Mouse (Mus musculus) embryonic fibroblast, embryonic 13.5 days (primary cell): ENCODE results near the gene Slc9b1. TPM values are rescaled to one million over a fixed set of nuclear protein-coding genes. Genes with fewer than 3 reads are reported as not detected.

Experiments used
- H3K27ac ChIP-seq: 2 replicates; pipeline ENCODE4 v1.5.1; 2012; ENCODE audit warnings: low read length, control low read depth, inconsistent platforms; ENCODE audit not compliant: insufficient read depth
- H3K4me1 ChIP-seq: 2 replicates; pipeline ENCODE4 v1.6.1; 2011; ENCODE audit warnings: low read length; ENCODE audit not compliant: control insufficient read depth, insufficient read depth
- H3K4me3 ChIP-seq: 2 replicates; pipeline ENCODE4 v1.5.1; 2011; ENCODE audit warnings: mild to moderate bottlenecking, control low read depth, low read length; ENCODE audit not compliant: insufficient read depth
- CTCF ChIP-seq: IDR thresholded peaks from 2 replicates; pipeline ENCODE4 v1.5.1; 2011; ENCODE audit warnings: mild to moderate bottlenecking, control low read depth, low read length, moderate library complexity, borderline replicate concordance; ENCODE audit not compliant: insufficient read depth
- POLR2A ChIP-seq: IDR thresholded peaks from 2 replicates; pipeline ENCODE4 v1.6.1; 2011; ENCODE audit warnings: low read depth, mild to moderate bottlenecking, control low read depth, low read length, moderate library complexity
- polyA plus RNA-seq: library from polyadenylated mRNA; stranded (reverse); fragments of >200 nt; gene quantifications from 2 replicates; pipeline ENCODE4 v1.2.4, GENCODE M21; 2011; ENCODE audit warnings: low read depth; ENCODE audit not compliant: missing spikeins, insufficient read length

Gene Slc9b1
- polyA plus RNA-seq, 1 experiment = not detected

- no peak overlapping the region for H3K27ac ChIP-seq
- TF ChIP-seq POLR2A = no peak
- no peak for TF ChIP-seq CTCF
- H3K4me1 ChIP-seq = peaks cover 3% of the 10 kb centered on the region; the same call in 1 of the 2 replicates
- H3K4me3 ChIP-seq = no peak overlapping the region
Measured at GRCm38 (mm10) chr3:135379868-135380267, 32.0 kb downstream of the Slc9b1 start.

- TF ChIP-seq POLR2A (no peak), CTCF (no peak)
- Histone ChIP-seq H3K4me3 (no peak overlapping the region), H3K27ac (no peak overlapping the region), H3K4me1 (no peaks in the 10 kb centered on the region)
Measured at GRCm38 (mm10) chr3:135393186-135393585, 45.4 kb downstream of the Slc9b1 start.

DNA sequence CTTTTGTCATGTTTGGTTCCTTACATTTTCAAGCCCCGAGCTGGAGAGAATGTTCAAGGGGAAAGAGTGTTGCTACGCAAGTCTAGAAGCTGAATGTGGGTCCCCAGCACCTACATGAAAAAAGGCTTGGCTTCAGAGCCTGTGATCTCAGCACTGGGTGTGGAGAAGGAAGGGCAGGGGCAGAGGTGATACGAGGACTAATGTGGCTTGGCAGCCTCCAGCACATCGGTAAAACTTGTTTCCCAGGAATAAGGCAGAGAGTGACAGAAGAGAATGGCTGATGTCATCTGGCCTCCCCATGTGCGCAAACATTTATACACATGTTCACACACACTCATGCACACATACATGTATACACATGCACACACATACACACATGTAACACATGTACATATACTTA is 47.3 kb downstream of the Slc9b1 start:
- Histone ChIP-seq H3K27ac (no peak overlapping the region), H3K4me1 (no peaks in the 10 kb centered on the region), H3K4me3 (no peak overlapping the region)
- TF ChIP-seq POLR2A (no peak), CTCF (no peak)

DNA sequence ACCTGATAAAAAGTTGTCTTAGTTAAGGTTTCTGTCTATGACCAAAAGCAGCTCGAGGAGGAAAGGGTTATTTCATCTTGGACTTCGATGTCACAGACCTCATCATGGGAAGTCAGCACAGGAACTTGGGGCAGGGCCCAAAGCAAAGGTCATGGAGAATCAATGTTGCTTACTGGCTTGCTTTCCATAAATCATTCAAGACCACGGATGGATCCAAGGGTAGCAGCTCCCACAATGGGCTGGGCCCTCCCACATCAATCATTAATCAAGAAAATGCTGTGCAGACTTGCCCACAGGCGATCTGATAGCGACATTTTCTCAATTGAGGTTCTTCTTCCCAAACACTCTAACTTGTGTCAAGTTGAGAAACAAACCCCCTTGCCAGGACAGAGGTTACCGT is 48.3 kb downstream of the Slc9b1 start:
- no peaks in the 10 kb centered on the region for H3K4me1 ChIP-seq
- H3K27ac ChIP-seq = no peak overlapping the region
- TF ChIP-seq CTCF = no peak
- no peak for TF ChIP-seq POLR2A
- no peak overlapping the region for H3K4me3 ChIP-seq

DNA sequence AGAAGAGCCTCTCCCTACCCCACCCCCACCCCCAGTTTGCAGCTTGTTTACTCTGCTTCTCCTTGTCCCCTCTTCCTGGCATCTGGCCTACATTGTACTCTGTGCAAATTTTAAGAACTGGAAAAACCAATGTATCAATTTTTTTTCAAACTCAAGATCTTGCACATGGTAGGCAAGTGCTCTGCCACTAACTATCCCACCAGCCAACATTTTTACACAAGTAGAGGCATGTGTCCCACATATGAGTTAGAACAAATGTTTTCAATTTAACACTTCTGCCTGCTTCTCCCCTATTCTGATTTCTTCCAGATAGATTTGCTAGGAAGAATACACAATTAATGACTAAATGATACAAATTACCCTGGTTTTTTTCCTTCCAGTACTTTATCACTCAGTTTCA is 49.3 kb downstream of the Slc9b1 start:
- H3K4me1 ChIP-seq = no peaks in the 10 kb centered on the region
- H3K27ac ChIP-seq = no peak overlapping the region
- H3K4me3 ChIP-seq = no peak overlapping the region
- TF ChIP-seq CTCF = no peak
- TF ChIP-seq POLR2A = no peak

DNA sequence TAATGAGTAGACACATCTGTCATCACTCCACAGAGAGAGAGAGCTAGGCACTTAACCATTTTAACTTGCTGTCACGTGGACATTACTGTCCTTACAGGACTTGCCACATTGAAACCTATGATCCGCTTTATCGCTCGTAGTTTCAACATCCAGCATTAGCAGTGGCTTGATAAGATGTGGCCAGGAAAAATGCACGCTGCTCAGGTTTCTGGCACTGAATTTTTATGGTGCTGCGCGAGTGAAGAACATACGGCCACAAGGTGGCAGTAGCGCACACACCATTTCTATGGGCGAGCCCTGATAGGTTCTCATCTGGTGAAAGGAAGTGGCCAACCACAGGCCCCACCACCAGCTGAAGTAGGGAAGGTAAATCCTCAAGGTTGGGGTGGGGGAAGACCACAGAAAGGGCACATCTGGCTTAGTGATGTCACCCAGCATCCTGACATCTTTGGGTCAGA is 54.4 kb downstream of the Slc9b1 start:
- Histone ChIP-seq H3K27ac (no peak overlapping the region), H3K4me3 (no peak overlapping the region), H3K4me1 (peaks cover 3% of the 10 kb centered on the region; the same call in 1 of the 2 replicates)
- TF ChIP-seq POLR2A = no peak
- peak; percentile 71; the same call in 1 of the 2 replicates for TF ChIP-seq CTCF

- TF ChIP-seq POLR2A (no peak), CTCF (no peak)
- Histone ChIP-seq H3K4me3 (no peak overlapping the region), H3K27ac (no peak overlapping the region), H3K4me1 (peaks cover 3% of the 10 kb centered on the region; the same call in 1 of the 2 replicates)
Measured at GRCm38 (mm10) chr3:135403211-135403610, 55.4 kb downstream of the Slc9b1 start.

- no peak for TF ChIP-seq POLR2A
- TF ChIP-seq CTCF = no peak
- H3K4me3 ChIP-seq = no peak overlapping the region
- H3K4me1 ChIP-seq = peaks cover 3% of the 10 kb centered on the region; the same call in 1 of the 2 replicates
- no peak overlapping the region for H3K27ac ChIP-seq
Measured at GRCm38 (mm10) chr3:135403856-135404255, 56.0 kb downstream of the Slc9b1 start.

- H3K4me3 ChIP-seq = no peak overlapping the region
- TF ChIP-seq POLR2A (no peak), CTCF (no peak)
- peaks cover 3% of the 10 kb centered on the region; the same call in 1 of the 2 replicates for H3K4me1 ChIP-seq
- H3K27ac ChIP-seq = no peak overlapping the region
Measured at GRCm38 (mm10) chr3:135404599-135404998, 56.8 kb downstream of the Slc9b1 start.

DNA sequence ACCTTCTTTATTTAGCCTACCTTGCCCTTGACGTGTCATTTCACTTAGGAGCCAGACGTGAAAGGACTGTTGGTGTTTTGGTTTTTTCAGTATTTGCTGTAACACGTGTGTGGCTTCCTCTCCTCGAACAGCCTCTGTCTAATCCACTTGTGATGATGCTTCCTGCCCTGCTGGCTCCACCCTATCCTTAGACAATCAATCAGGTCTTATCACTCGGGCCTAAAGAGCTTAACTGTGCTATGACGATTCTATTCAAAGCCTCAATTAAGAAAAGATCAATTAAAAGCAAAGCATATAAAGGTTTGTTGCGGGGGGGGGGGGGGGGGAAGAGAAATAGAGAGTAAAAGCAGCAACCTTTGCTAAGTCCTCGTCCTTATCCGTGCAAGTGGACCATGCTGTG is 59.5 kb downstream of the Slc9b1 start:
- H3K27ac ChIP-seq = no peak overlapping the region
- peaks cover 3% of the 10 kb centered on the region; the same call in 1 of the 2 replicates for H3K4me1 ChIP-seq
- H3K4me3 ChIP-seq = no peak overlapping the region
- no peak for TF ChIP-seq POLR2A
- no peak for TF ChIP-seq CTCF
